Mouse (Mus musculus) stomach, embryonic 15.5 days (tissue): ENCODE measurements around the gene Colgalt1. TPM values are rescaled to one million over a fixed set of nuclear protein-coding genes. Genes with fewer than 3 reads are reported as not detected.

Experiments used
- ATAC-seq: fragments of 200-750 bp; cut with Nextera tagmentation; 2 replicates; pipeline ENCODE4 v1.8.0; 2017; ENCODE audit warnings: low read depth, moderate number of reproducible peaks, moderate TSS enrichment; ENCODE audit not compliant: insufficient read depth, low FRiP score
- H3K27ac ChIP-seq: fragments of 300-500 bp; sonication (generic); 2 replicates; pipeline ENCODE4 v1.5.1; 2015; ENCODE audit warnings: mild to moderate bottlenecking, inconsistent platforms
- H3K27me3 ChIP-seq: fragments of 300-500 bp; sonication (generic); replicated peaks from 2 replicates; pipeline ENCODE4 v1.6.1; 2015; ENCODE audit warnings: inconsistent platforms
- H3K36me3 ChIP-seq: fragments of 300-500 bp; sonication (generic); 2 replicates; pipeline ENCODE4 v1.6.1; 2015; ENCODE audit warnings: inconsistent platforms
- H3K4me1 ChIP-seq: fragments of 300-500 bp; sonication (generic); 2 replicates; pipeline ENCODE4 v1.6.1; 2015; ENCODE audit warnings: inconsistent platforms
- H3K4me2 ChIP-seq: fragments of 300-500 bp; sonication (generic); 2 replicates; pipeline ENCODE4 v1.6.1; 2015; ENCODE audit warnings: mild to moderate bottlenecking, inconsistent platforms
- H3K4me3 ChIP-seq: fragments of 300-500 bp; sonication (generic); replicated peaks from 2 replicates; pipeline ENCODE4 v1.5.1; 2015; ENCODE audit warnings: inconsistent platforms
- H3K9ac ChIP-seq: fragments of 300-500 bp; sonication (generic); 2 replicates; pipeline ENCODE4 v1.6.1; 2015; ENCODE audit warnings: inconsistent platforms
- H3K9me3 ChIP-seq: fragments of 300-500 bp; sonication (generic); 2 replicates; pipeline ENCODE4 v1.6.1; 2016; ENCODE audit warnings: inconsistent platforms
- WGBS: fragments of 180-500 bp; shearing (Covaris S2); methylation state at CpG from one replicate; pipeline ENCODE4 v1.1.7; 2015; 5-methylcytosine and 5-hydroxymethylcytosine counted together
- polyA plus RNA-seq: library from polyadenylated mRNA; unstranded; fragments of >200 nt; fragmentation: Nextera tagmentation; extraction: Ambion mirVana; gene quantifications from 2 replicates; pipeline ENCODE4 v1.2.1, GENCODE M21; 2015

The Colgalt1 gene
- polyA plus RNA-seq, 1 experiment from 2014 or later, result 75.1 TPM

DNA sequence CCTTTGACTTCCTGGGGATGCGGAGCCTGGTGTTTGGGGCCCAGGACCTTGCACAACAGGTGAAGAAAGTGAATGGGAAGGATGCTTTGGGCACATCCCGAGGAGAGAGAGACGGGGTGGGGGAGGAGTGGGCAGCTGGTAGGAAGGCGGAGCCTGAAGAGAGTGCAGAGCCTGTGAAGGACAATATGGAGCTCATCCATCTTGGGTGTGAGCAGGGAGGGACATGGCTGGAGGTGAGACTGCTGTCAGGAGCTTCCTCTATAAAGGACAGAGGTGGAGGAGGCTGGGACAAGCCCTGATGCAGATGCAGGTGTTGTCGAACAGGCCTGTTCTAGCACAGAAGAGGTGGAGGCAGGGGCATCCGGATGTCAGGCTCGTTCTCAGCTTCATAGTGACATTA lies 6.8 kb upstream of the Colgalt1 start:
- peaks cover 14% of the 10 kb centered on the region for H3K27me3 ChIP-seq
- ATAC-seq, result no peak
- WGBS, result 62% methylated on average over 7 of the region's 7 CpGs
- H3K4me3 ChIP-seq, result no peak overlapping the region
- H3K36me3 ChIP-seq, result no peaks in the 10 kb centered on the region
- H3K4me1 ChIP-seq, result peaks cover 18% of the 10 kb centered on the region
- H3K27ac ChIP-seq, result no peak overlapping the region
- H3K4me2 ChIP-seq, result no peak overlapping the region
- H3K9ac ChIP-seq, result no peak overlapping the region
- H3K9me3 ChIP-seq, result no peaks in the 10 kb centered on the region

DNA sequence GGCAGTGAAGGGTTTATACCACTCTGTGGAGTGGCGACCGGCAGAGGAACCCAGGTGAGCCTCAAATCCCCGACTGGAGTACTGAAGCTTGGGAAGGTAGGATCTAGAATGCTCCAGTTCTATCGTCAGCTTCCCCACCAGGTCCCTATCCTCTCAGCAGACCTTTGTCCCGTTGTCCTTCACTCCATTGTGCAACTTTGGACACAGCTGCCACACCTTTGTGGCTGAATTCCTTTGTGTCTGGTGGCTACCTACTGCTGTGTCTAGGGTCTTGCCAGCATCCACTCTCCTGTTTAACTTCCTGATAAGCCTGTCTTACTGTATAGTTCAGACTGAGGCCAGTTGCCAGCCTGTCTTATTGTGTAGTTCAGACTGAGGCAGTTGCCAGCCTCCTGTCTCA lies 1.3 kb downstream of the Colgalt1 start:
- peak overlapping the region; percentile 71 for H3K4me2 ChIP-seq
- peak overlapping the region; percentile 90 for H3K4me3 ChIP-seq
- H3K36me3 ChIP-seq, result peaks cover 15% of the 10 kb centered on the region
- WGBS, result 34% methylated on average over 5 of the region's 5 CpGs
- no peak for ATAC-seq
- peaks cover 12% of the 10 kb centered on the region for H3K4me1 ChIP-seq
- H3K9ac ChIP-seq, result 0 out of 2 replicates have a peak overlapping the region, but pooled peaks have one; percentile 89
- H3K27ac ChIP-seq, result no peak overlapping the region
- no peaks in the 10 kb centered on the region for H3K27me3 ChIP-seq
- H3K9me3 ChIP-seq, result no peaks in the 10 kb centered on the region

DNA sequence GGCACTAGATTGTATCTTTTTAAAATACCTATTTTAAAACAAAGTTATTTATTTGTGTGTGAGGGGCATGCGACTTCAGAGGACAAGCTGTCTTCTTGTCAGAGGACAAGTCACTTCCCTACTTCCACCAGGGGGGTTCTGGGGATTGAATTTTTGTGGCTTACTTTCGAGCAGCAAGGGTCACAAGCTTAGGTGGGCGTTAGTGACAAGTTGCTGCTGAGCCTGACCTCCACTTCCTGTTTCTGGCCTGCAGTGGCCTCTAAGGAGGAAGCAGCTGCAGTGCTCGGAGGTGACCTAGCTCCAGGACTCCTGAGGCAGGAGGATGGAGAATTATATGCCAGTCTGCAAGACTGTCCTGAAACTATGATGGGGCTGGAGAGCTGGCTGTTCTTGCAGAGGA lies 2.6 kb downstream of the Colgalt1 start:
- Histone ChIP-seq H3K9ac (no peak overlapping the region), H3K9me3 (no peaks in the 10 kb centered on the region), H3K4me3 (no peak overlapping the region), H3K27ac (no peak overlapping the region), H3K4me2 (no peak overlapping the region), H3K4me1 (peaks cover 12% of the 10 kb centered on the region), H3K36me3 (peaks cover 23% of the 10 kb centered on the region), H3K27me3 (no peaks in the 10 kb centered on the region)
- no peak for ATAC-seq
- WGBS, result 56% methylated on average over 4 of the region's 4 CpGs

DNA sequence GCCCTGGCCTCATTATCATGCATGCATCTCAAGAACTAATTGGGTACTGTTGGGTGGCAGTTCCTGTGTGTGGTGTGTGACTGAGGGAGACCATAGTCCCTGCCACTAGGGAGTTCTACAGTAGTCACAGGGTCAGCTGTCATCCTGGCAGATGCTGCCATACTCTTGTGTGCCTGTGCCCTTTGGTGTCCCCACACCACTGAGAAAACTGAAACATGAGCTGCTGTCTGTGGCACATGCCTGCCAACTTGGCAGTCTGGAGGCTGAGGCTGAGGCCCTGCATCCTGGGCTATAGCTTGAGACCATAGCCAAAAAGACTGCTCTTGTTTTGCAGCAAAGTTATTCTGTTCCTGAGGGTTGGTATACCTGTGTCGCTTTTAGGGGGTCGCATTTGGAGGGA lies 9.0 kb downstream of the Colgalt1 start:
- Histone ChIP-seq H3K4me1 (no peaks in the 10 kb centered on the region), H3K27me3 (no peaks in the 10 kb centered on the region), H3K9me3 (no peaks in the 10 kb centered on the region), H3K27ac (no peak overlapping the region), H3K36me3 (peaks cover 72% of the 10 kb centered on the region), H3K4me2 (no peak overlapping the region), H3K4me3 (no peak overlapping the region), H3K9ac (no peak overlapping the region)
- ATAC-seq, result no peak
- WGBS, result 96% methylated on average over 2 of the region's 2 CpGs

DNA sequence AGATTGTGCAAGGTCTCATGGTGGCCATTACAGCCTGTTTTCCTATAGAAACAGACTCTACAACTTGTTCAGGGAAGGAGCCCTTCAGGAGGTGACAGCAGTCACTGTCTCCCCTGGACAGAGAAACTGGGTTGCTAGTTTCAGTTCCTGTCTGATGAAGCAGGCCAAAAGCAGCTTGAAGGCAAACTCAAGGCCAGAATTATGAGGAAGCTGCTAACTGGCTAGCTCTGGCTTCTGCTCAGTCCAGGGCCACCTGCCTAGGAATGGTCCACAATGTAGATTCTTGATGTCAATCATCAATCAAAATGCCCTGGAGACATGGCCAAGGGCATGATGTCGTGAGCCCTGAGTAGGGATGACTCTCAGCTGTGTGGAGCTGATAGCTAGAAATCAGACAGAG lies 14.3 kb downstream of the Colgalt1 start:
- H3K4me2 ChIP-seq, result no peak overlapping the region
- peaks cover 29% of the 10 kb centered on the region for H3K4me1 ChIP-seq
- 82% methylated on average over 1 of the region's 1 CpGs for WGBS
- H3K27me3 ChIP-seq, result peaks cover 3% of the 10 kb centered on the region
- no peaks in the 10 kb centered on the region for H3K9me3 ChIP-seq
- H3K4me3 ChIP-seq, result no peak overlapping the region
- H3K9ac ChIP-seq, result no peak overlapping the region
- no peak overlapping the region for H3K27ac ChIP-seq
- ATAC-seq, result no peak
- H3K36me3 ChIP-seq, result peaks cover 47% of the 10 kb centered on the region

GRCm38 (mm10) chr8:71626753-71627152 lies 16.0 kb downstream of the Colgalt1 start:
- Histone ChIP-seq H3K36me3 (peaks cover 35% of the 10 kb centered on the region), H3K9ac (no peak overlapping the region), H3K27ac (no peak overlapping the region), H3K4me1 (peaks cover 32% of the 10 kb centered on the region), H3K9me3 (no peaks in the 10 kb centered on the region), H3K4me2 (no peak overlapping the region), H3K4me3 (no peak overlapping the region), H3K27me3 (peaks cover 10% of the 10 kb centered on the region)
- no peak for ATAC-seq
- WGBS, result 79% methylated on average over 9 of the region's 9 CpGs

GRCm38 (mm10) chr8:71627265-71628099 lies 16.7 kb downstream of the Colgalt1 start:
- Histone ChIP-seq H3K4me1 (peaks cover 32% of the 10 kb centered on the region), H3K9ac (no peak overlapping the region), H3K27ac (peak overlapping the region; percentile 84), H3K4me3 (no peak overlapping the region), H3K36me3 (peaks cover 28% of the 10 kb centered on the region), H3K27me3 (peaks cover 10% of the 10 kb centered on the region), H3K4me2 (no peak overlapping the region), H3K9me3 (no peaks in the 10 kb centered on the region)
- ATAC-seq, result no peak
- WGBS, result 40% methylated on average over 9 of the region's 9 CpGs

DNA sequence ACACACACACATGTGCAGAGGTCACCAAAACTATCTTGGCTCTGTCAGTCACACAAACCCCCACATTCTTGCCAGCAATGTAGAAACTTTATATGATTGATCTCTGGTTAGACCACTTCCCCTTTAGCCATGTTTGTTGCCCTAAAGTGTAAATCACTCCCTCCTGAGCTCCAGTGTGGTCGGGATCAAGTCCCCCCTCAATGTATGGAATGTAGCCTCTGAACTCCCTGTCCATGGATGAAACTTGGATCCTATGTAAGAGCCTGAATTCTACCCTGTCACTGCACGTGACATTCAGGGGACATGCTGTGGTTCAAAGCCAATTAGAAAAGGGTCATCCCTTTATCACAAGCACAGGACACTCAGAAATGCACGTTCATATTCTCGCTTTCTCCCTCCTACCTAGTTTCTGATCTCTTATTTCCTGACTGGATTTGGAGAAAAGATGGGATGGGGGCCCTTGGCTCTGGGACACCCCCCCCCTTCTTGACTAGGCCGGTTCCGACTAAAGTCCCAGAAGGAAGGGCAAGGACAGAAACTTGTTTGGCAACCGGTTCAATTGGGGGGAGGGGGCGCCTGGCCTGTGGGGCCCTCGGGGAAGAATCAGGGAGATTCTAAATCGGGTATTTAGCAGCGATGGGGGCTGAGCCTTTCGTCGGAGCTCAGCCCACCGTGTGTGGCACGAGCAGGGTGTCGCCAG lies 17.7 kb downstream of the Colgalt1 start:
- Histone ChIP-seq H3K4me2 (peak overlapping the region; percentile 100), H3K4me1 (peaks cover 32% of the 10 kb centered on the region), H3K9me3 (no peaks in the 10 kb centered on the region), H3K27me3 (peaks cover 11% of the 10 kb centered on the region), H3K4me3 (peak overlapping the region; percentile 59), H3K36me3 (peaks cover 17% of the 10 kb centered on the region), H3K27ac (peak overlapping the region; percentile 84), H3K9ac (peak overlapping the region; percentile 56)
- 7% methylated on average over 16 of the region's 16 CpGs for WGBS
- ATAC-seq, result no peak

GRCm38 (mm10) chr8:71629096-71629697 lies 18.4 kb downstream of the Colgalt1 start:
- 1% methylated on average over 54 of the region's 55 CpGs for WGBS
- peak overlapping the region; percentile 84 for H3K27ac ChIP-seq
- peak overlapping the region; percentile 100 for H3K4me2 ChIP-seq
- H3K36me3 ChIP-seq, result peaks cover 12% of the 10 kb centered on the region; the same call in 1 of the 2 replicates
- peak; percentile 82 for ATAC-seq
- peaks cover 17% of the 10 kb centered on the region for H3K27me3 ChIP-seq
- peaks cover 37% of the 10 kb centered on the region for H3K4me1 ChIP-seq
- peak overlapping the region; percentile 59 for H3K4me3 ChIP-seq
- peak overlapping the region; percentile 56 for H3K9ac ChIP-seq
- no peaks in the 10 kb centered on the region for H3K9me3 ChIP-seq

DNA sequence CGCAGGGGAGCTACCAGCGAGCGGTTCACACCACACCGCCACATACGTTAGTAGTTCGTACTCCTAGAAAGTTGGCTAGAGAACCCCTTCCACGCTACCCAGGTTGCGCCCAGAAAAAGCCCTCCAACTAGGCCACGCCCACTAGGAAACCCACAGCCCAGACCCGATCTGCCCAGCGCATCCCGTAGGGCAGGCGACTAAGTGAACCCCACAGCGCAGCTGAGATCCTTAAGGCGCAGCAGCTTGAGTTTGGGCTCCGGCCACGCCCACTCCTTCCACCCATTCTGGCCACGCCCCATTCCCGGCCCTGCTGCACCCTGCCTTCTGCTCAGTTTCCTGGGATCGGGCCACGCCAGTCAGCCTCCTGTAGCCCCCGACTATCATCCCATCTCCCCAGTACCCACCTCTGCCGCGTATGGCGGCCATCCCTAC lies 19.0 kb downstream of the Colgalt1 start:
- Histone ChIP-seq H3K27ac (peak overlapping the region; percentile 59; the same call in 1 of the 2 replicates), H3K4me3 (peak overlapping the region; percentile 59), H3K4me2 (peak overlapping the region; percentile 100), H3K9ac (peak overlapping the region; percentile 56; the same call in 1 of the 2 replicates), H3K36me3 (peaks cover 6% of the 10 kb centered on the region; the same call in 1 of the 2 replicates), H3K27me3 (peaks cover 23% of the 10 kb centered on the region), H3K9me3 (no peaks in the 10 kb centered on the region), H3K4me1 (peaks cover 41% of the 10 kb centered on the region)
- peak; percentile 33 for ATAC-seq
- 3% methylated on average over 25 of the region's 25 CpGs for WGBS

DNA sequence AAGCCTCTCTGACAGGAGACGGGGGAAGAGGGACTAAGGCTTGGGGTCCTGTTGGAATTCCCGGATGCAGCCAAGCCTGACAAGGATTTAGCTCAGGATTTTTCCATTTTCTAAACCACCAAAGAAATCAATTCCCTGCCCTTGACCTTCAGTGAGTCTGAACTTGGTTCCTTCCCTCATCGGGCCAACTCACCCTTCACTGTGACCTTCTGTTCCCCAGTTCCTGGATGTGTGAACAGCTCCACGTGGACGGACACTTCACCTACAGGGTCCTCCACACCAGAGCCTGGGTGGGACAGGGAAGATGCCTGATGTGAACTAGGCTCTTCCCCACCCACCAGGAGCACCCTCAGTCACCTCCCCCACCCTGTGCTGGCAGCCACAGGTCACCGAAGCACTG lies 20.0 kb downstream of the Colgalt1 start:
- peaks cover 41% of the 10 kb centered on the region for H3K4me1 ChIP-seq
- peaks cover 25% of the 10 kb centered on the region for H3K27me3 ChIP-seq
- no peak overlapping the region for H3K4me3 ChIP-seq
- no peak overlapping the region for H3K9ac ChIP-seq
- no peak for ATAC-seq
- 0 out of 2 replicates have a peak, but pooled peaks cover under 1% of the 10 kb centered on the region for H3K36me3 ChIP-seq
- WGBS, result 84% methylated on average over 6 of the region's 6 CpGs
- H3K9me3 ChIP-seq, result no peaks in the 10 kb centered on the region
- no peak overlapping the region for H3K4me2 ChIP-seq
- no peak overlapping the region for H3K27ac ChIP-seq

DNA sequence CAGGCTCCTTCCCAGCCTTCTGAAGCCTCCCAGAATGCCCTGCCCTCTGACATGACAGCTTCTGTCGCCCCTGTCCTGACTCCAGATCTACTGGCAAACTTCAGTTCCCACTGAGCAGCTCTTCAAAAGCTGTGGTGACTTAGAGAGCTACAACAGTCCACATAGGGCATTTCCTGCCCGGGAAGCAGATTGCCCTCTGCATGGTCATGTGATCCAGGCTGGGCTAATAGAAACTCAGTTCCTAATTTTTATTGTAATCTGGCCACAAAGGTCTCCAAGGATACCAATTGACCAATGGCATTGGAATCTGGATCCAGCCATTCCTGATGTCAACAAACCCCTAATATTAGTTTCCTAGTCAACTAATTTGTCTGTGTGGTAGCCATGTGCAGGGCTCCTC lies 21.1 kb downstream of the Colgalt1 start:
- Histone ChIP-seq H3K27ac (no peak overlapping the region), H3K9me3 (no peaks in the 10 kb centered on the region), H3K4me1 (peaks cover 41% of the 10 kb centered on the region), H3K9ac (no peak overlapping the region), H3K4me3 (no peak overlapping the region), H3K4me2 (no peak overlapping the region), H3K36me3 (no peaks in the 10 kb centered on the region), H3K27me3 (peaks cover 25% of the 10 kb centered on the region)
- ATAC-seq, result no peak
- WGBS, result 55% methylated on average over 2 of the region's 2 CpGs
